Mouse (Mus musculus): Measurements from ENCODE around the gene Krtcap2.

DNA sequence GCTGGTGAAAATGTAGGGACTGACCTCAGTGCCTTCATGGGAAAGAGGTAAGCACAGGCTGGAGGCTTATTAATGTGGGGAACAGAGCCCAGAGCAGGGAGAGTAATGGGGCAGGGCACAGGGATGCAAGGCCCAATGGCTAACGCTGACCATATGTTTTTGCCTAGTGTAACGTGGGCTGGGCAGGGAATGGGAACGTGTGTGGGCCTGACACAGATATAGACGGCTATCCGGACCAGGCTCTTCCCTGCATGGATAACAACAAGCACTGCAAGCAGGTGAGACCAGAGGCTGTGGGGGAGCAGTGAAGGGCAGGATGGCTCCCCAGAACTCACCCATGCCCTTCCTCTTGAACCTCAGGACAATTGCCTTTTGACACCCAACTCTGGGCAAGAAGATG lies 24.6 kb upstream of the Krtcap2 start:
- no peak for TF ChIP-seq CTCF (IDR thresholded peaks at IDR 0.05; ENCODE audit: low read depth)
- no peak for TF ChIP-seq EP300 (IDR thresholded peaks at IDR 0.05; ENCODE audit: low read depth)

Data from liver, embryonic 14.5 days (tissue).